Mouse (Mus musculus) liver, embryonic 16.5 days (tissue): ENCODE measurements at regions not wholly inside any gene's neighbourhood (a gene's known extent, or its start where the extent isn't known, plus 50 kb on each side); places are given as distances from the start of the nearest gene placed in this dataset.

Experiments
- ATAC-seq: fragments of 200-750 bp; cut with Nextera tagmentation; 2 replicates; pipeline ENCODE4 v1.8.0; 2017; ENCODE audit warnings: low read depth, mild to moderate bottlenecking, moderate number of reproducible peaks, moderate library complexity
- H3K27ac ChIP-seq: fragments of 300-500 bp; sonication (generic); 2 replicates; pipeline ENCODE4 v1.5.1; 2014; ENCODE audit warnings: mild to moderate bottlenecking, low read length
- H3K27me3 ChIP-seq: fragments of 300-500 bp; sonication (generic); 2 replicates; pipeline ENCODE4 v1.6.1; 2014; ENCODE audit warnings: low read depth, low read length, mixed read lengths; ENCODE audit not compliant: control insufficient read depth, insufficient read depth
- H3K36me3 ChIP-seq: fragments of 300-500 bp; sonication (generic); 2 replicates; pipeline ENCODE4 v1.6.1; 2014; ENCODE audit warnings: mild to moderate bottlenecking; ENCODE audit not compliant: control insufficient read depth, insufficient read depth
- H3K4me1 ChIP-seq: fragments of 300-500 bp; sonication (generic); 2 replicates; pipeline ENCODE4 v1.6.1; 2014; ENCODE audit warnings: low read depth, low read length, mixed read lengths; ENCODE audit not compliant: control insufficient read depth
- H3K4me2 ChIP-seq: fragments of 300-500 bp; sonication (generic); 2 replicates; pipeline ENCODE4 v1.6.1; 2014; ENCODE audit warnings: low read depth, low read length, mixed read lengths
- H3K4me3 ChIP-seq: fragments of 300-500 bp; sonication (generic); 2 replicates; pipeline ENCODE4 v1.5.1; 2014; ENCODE audit warnings: low read depth, mild to moderate bottlenecking, low read length
- H3K9ac ChIP-seq: fragments of 300-500 bp; sonication (generic); 2 replicates; pipeline ENCODE4 v1.6.1; 2014; ENCODE audit warnings: low read depth, low read length
- H3K9me3 ChIP-seq: fragments of 300-500 bp; sonication (generic); replicated peaks from 2 replicates; pipeline ENCODE4 v1.6.1; 2016; ENCODE audit warnings: low read length; ENCODE audit not compliant: control insufficient read depth
- WGBS: fragments of 180-500 bp; shearing (Covaris S2); extraction: QIAGEN DNeasy Blood & Tissue Kit; methylation state at CpG from one replicate; pipeline ENCODE4 v1.1.7; 2014; ENCODE audit not compliant: insufficient replicate concordance; 5-methylcytosine and 5-hydroxymethylcytosine counted together

- 43% methylated on average over 8 of the region's 8 CpGs for WGBS
- no peak for ATAC-seq
- Histone ChIP-seq H3K36me3 (no peaks in the 10 kb centered on the region), H3K4me3 (no peak overlapping the region), H3K4me2 (no peak overlapping the region), H3K27me3 (no peaks in the 10 kb centered on the region), H3K9ac (no peak overlapping the region), H3K9me3 (no peaks in the 10 kb centered on the region), H3K27ac (no peak overlapping the region), H3K4me1 (no peaks in the 10 kb centered on the region)
Observed at GRCm38 (mm10) chr12:29143297-29143696, 384.9 kb upstream of the Myt1l start.

GRCm38 (mm10) chr12:29160920-29161319 lies 367.3 kb upstream of the Myt1l start:
- no peak for ATAC-seq
- 77% methylated on average over 1 of the region's 1 CpGs for WGBS
- Histone ChIP-seq H3K4me1 (no peaks in the 10 kb centered on the region), H3K9ac (no peak overlapping the region), H3K4me2 (no peak overlapping the region), H3K27me3 (no peaks in the 10 kb centered on the region), H3K4me3 (no peak overlapping the region), H3K27ac (no peak overlapping the region), H3K36me3 (no peaks in the 10 kb centered on the region), H3K9me3 (no peaks in the 10 kb centered on the region)

GRCm38 (mm10) chr12:29161546-29161945 lies 366.6 kb upstream of the Myt1l start:
- Histone ChIP-seq H3K36me3 (no peaks in the 10 kb centered on the region), H3K4me3 (no peak overlapping the region), H3K4me2 (no peak overlapping the region), H3K9ac (no peak overlapping the region), H3K27me3 (no peaks in the 10 kb centered on the region), H3K4me1 (no peaks in the 10 kb centered on the region), H3K9me3 (no peaks in the 10 kb centered on the region), H3K27ac (no peak overlapping the region)
- WGBS: 34% methylated on average over 2 of the region's 2 CpGs
- no peak for ATAC-seq

GRCm38 (mm10) chr12:29164701-29165100 lies 363.5 kb upstream of the Myt1l start:
- H3K9me3 ChIP-seq: no peaks in the 10 kb centered on the region
- no peaks in the 10 kb centered on the region for H3K4me1 ChIP-seq
- no peak overlapping the region for H3K4me3 ChIP-seq
- H3K4me2 ChIP-seq: no peak overlapping the region
- no peak overlapping the region for H3K27ac ChIP-seq
- WGBS: 39% methylated on average over 2 of the region's 2 CpGs
- H3K27me3 ChIP-seq: no peaks in the 10 kb centered on the region
- H3K9ac ChIP-seq: no peak overlapping the region
- H3K36me3 ChIP-seq: no peaks in the 10 kb centered on the region
- ATAC-seq: no peak

- H3K9ac ChIP-seq: no peak overlapping the region
- H3K4me3 ChIP-seq: no peak overlapping the region
- H3K27ac ChIP-seq: no peak overlapping the region
- H3K36me3 ChIP-seq: no peaks in the 10 kb centered on the region
- no peak overlapping the region for H3K4me2 ChIP-seq
- ATAC-seq: no peak
- H3K27me3 ChIP-seq: no peaks in the 10 kb centered on the region
- H3K9me3 ChIP-seq: no peaks in the 10 kb centered on the region
- H3K4me1 ChIP-seq: no peaks in the 10 kb centered on the region
- 43% methylated on average over 2 of the region's 2 CpGs for WGBS
Observed at GRCm38 (mm10) chr12:29166316-29166715, 361.9 kb upstream of the Myt1l start.

GRCm38 (mm10) chr12:29167922-29168321 lies 360.3 kb upstream of the Myt1l start:
- Histone ChIP-seq H3K9me3 (no peaks in the 10 kb centered on the region), H3K36me3 (no peaks in the 10 kb centered on the region), H3K4me1 (no peaks in the 10 kb centered on the region), H3K27me3 (no peaks in the 10 kb centered on the region), H3K27ac (no peak overlapping the region), H3K9ac (no peak overlapping the region), H3K4me3 (no peak overlapping the region), H3K4me2 (no peak overlapping the region)
- 61% methylated on average over 6 of the region's 6 CpGs for WGBS
- ATAC-seq: no peak

- Histone ChIP-seq H3K9ac (no peak overlapping the region), H3K27ac (no peak overlapping the region), H3K27me3 (no peaks in the 10 kb centered on the region), H3K4me3 (no peak overlapping the region), H3K4me1 (no peaks in the 10 kb centered on the region), H3K4me2 (no peak overlapping the region), H3K9me3 (no peaks in the 10 kb centered on the region), H3K36me3 (no peaks in the 10 kb centered on the region)
- no peak for ATAC-seq
- 63% methylated on average over 10 of the region's 10 CpGs for whole genome bisulfite sequencing
Observed at GRCm38 (mm10) chr12:29175698-29176440, 352.3 kb upstream of the Myt1l start.

GRCm38 (mm10) chr12:29177145-29177544 lies 351.0 kb upstream of the Myt1l start:
- H3K9ac ChIP-seq: no peak overlapping the region
- no peak for ATAC-seq
- no peaks in the 10 kb centered on the region for H3K36me3 ChIP-seq
- H3K27ac ChIP-seq: no peak overlapping the region
- H3K9me3 ChIP-seq: no peaks in the 10 kb centered on the region
- H3K4me1 ChIP-seq: no peaks in the 10 kb centered on the region
- H3K27me3 ChIP-seq: no peaks in the 10 kb centered on the region
- 66% methylated on average over 12 of the region's 12 CpGs for WGBS
- no peak overlapping the region for H3K4me2 ChIP-seq
- no peak overlapping the region for H3K4me3 ChIP-seq

GRCm38 (mm10) chr12:29178168-29178895 lies 349.9 kb upstream of the Myt1l start:
- no peak overlapping the region for H3K27ac ChIP-seq
- H3K4me1 ChIP-seq: no peaks in the 10 kb centered on the region
- no peak overlapping the region for H3K4me3 ChIP-seq
- no peaks in the 10 kb centered on the region for H3K36me3 ChIP-seq
- no peaks in the 10 kb centered on the region for H3K27me3 ChIP-seq
- WGBS: 51% methylated on average over 14 of the region's 14 CpGs
- no peaks in the 10 kb centered on the region for H3K9me3 ChIP-seq
- no peak overlapping the region for H3K9ac ChIP-seq
- no peak overlapping the region for H3K4me2 ChIP-seq
- ATAC-seq: no peak
